Mouse (Mus musculus) retina, adult 2 months (tissue): ENCODE data around the gene Cntn4.
A peak's percentile ranks its signal among the peaks of the same experiment; 100 is the strongest.

Experiments used
- DNase-seq: peaks from one replicate; pipeline ENCODE4 v3.0.0-alpha.2; 2012; ENCODE audit warnings: low read depth, low spot score

Gene Cntn4

GRCm38 (mm10) chr6:106078071-106078603, 400.7 kb downstream of the Cntn4 start:
- no peak for DNase-seq

- no peak for DNase-seq
Observed at GRCm38 (mm10) chr6:106078629-106079028, 401.2 kb downstream of the Cntn4 start.

- no peak for DNase-seq
Observed at GRCm38 (mm10) chr6:106097856-106098255, 420.4 kb downstream of the Cntn4 start.

GRCm38 (mm10) chr6:106118523-106119081, 441.1 kb downstream of the Cntn4 start:
- peak; percentile 26 for DNase-seq

- no peak for DNase-seq
Observed at GRCm38 (mm10) chr6:106153530-106153929, 476.1 kb downstream of the Cntn4 start.

- no peak for DNase-seq
Observed at GRCm38 (mm10) chr6:106155362-106155761, 477.9 kb downstream of the Cntn4 start.

- DNase-seq, result no peak
Observed at GRCm38 (mm10) chr6:106177546-106177945, 500.1 kb downstream of the Cntn4 start.

- no peak for DNase-seq
Observed at GRCm38 (mm10) chr6:106181596-106181995, 504.1 kb downstream of the Cntn4 start.

GRCm38 (mm10) chr6:106200974-106201373, 523.5 kb downstream of the Cntn4 start:
- no peak for DNase-seq

- no peak for DNase-seq
Observed at GRCm38 (mm10) chr6:106207401-106207800, 529.9 kb downstream of the Cntn4 start.

GRCm38 (mm10) chr6:106213071-106213470, 535.6 kb downstream of the Cntn4 start:
- no peak for DNase-seq

- DNase-seq, result no peak
Observed at GRCm38 (mm10) chr6:106237046-106237948, 559.8 kb downstream of the Cntn4 start.

- no peak for DNase-seq
Observed at GRCm38 (mm10) chr6:106241553-106241952, 564.1 kb downstream of the Cntn4 start.

GRCm38 (mm10) chr6:106263396-106263795, 585.9 kb downstream of the Cntn4 start:
- no peak for DNase-seq

GRCm38 (mm10) chr6:106265487-106265886, 588.0 kb downstream of the Cntn4 start:
- no peak for DNase-seq

- DNase-seq, result no peak
Observed at GRCm38 (mm10) chr6:106266304-106266703, 588.8 kb downstream of the Cntn4 start.

GRCm38 (mm10) chr6:106268723-106269122, 591.3 kb downstream of the Cntn4 start:
- DNase-seq, result no peak

GRCm38 (mm10) chr6:106277139-106277538, 599.7 kb downstream of the Cntn4 start:
- DNase-seq, result no peak

GRCm38 (mm10) chr6:106281621-106282020, 604.2 kb downstream of the Cntn4 start:
- no peak for DNase-seq

GRCm38 (mm10) chr6:106283815-106284214, 606.4 kb downstream of the Cntn4 start:
- DNase-seq, result no peak

- no peak for DNase-seq
Observed at GRCm38 (mm10) chr6:106299451-106299850, 622.0 kb downstream of the Cntn4 start.

GRCm38 (mm10) chr6:106300179-106300578, 622.7 kb downstream of the Cntn4 start:
- no peak for DNase-seq

- no peak for DNase-seq
Observed at GRCm38 (mm10) chr6:106302435-106302834, 625.0 kb downstream of the Cntn4 start.
